Mouse (Mus musculus) thymus, adult 2 months (tissue): ENCODE results near the gene Acad11.

ENCODE experiments used
- CTCF ChIP-seq: fragments of 200-500 bp; IDR thresholded peaks from 2 replicates; pipeline ENCODE4 v1.5.1; 2012; ENCODE audit warnings: mild to moderate bottlenecking, control low read depth, low read length, moderate library complexity, borderline replicate concordance; ENCODE audit not compliant: control insufficient read depth, poor library complexity, insufficient read depth; ENCODE audit errors: extremely low read depth
- POLR2A ChIP-seq: fragments of 200-500 bp; IDR thresholded peaks from 2 replicates; pipeline ENCODE4 v1.6.1; 2012; ENCODE audit warnings: mild to moderate bottlenecking, low read length, control low read depth, moderate library complexity; ENCODE audit not compliant: control insufficient read depth, poor library complexity, insufficient read depth; ENCODE audit errors: extremely low read depth

DNA sequence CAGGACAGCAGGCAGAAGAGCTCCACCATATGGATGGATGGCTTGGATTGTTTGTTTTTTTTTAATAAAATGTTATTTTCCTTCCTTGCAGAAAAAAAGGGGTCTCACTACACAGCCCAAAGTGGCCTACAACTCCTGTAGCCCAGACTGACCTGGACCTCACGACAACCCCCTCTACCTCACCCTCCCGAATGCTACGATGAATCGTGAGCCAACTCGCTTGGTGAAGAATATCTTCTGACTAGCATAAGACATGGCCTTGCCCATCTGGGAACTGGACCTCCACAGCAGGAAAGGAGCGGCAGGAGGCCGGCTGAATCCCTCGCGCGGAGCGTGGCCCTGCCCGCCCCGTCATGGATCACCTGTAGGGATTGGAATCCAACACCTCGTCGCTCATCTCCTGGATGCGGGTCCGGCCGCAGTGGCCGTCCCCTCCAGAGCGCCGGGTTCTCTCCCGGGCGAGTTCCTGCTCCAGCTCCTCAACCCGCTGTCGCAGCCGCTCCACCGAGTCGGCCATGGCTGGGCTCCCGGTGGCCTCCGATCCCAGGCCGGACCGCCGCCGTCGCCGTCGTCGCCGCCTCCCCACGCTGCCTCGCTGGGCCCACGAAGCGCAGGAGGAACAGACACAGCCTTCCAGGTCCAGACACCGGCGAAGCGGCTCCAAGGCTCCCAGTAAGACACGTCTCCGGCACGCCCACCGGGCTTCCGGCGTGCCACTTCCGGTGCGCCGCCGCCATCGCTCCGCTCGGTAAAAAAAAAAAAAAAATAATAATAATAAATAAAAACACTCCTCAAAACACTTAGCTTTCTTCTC lies 540 bp upstream of the Acad11 start, which contains the start of gene Uba5:
- TF ChIP-seq CTCF (no peak), POLR2A (no peak)
